ENCODE assay signal across 8 mouse cellular contexts in the genomic region with DNA sequence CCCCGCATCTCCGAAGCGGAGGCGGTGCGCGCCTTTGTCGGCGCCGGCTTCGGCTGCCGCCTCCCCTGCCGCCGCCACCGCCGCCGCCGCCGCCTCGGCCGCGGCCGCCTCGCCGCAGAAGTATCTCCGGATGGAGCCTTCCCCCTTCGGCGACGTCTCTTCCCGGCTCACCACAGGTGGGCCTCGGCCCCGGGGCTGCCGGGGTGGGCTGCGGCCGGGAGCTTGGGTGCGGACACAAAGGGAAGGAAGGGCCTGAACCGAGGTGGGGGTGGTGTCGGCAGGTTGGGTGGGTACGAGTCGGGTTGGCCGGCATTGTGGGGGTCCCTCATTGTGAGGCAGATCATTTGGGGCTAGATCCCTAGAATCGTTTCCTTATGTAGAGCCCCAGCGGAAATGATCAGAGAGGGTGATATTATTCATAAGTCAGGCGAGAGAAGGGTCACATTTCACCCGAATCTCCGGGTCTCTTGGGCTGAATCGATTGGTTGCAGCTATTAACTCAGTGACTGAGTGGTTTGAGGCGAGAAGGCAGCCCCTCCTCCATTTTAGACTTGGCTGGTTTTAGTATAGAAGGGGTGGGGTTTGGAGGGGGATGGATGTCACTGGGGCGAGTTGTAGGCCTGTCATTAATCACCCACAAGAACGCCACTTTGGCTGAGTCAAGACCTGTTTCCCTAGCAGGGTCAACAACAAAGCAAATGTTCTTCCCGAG. TPM values are rescaled to one million over a fixed set of nuclear protein-coding genes. Genes with fewer than 3 reads are reported as not detected.
A peak's percentile ranks its signal among the peaks of the same experiment; 100 is the strongest.
DNase-seq lines count a peak whose midpoint lies in the region; ATAC-seq lines count a peak whose summit lies in the region.

No protein-coding gene starts in this region.

- H3K27me3 ChIP-seq in hindbrain, embryonic 12.5 days: no peaks in the 10 kb centered on the region

- H3K4me3 ChIP-seq in hindbrain, embryonic 12.5 days: peak overlapping the region; percentile 99

- intact Hi-C loops in left cerebral cortex, postnatal 36 days (cut with DNase I): loop anchor here (5.0 kb wide), 1 partner anchor 1304 kb away; no protein-coding TSS in a partner anchor

- H3K9ac ChIP-seq in hindbrain, embryonic 12.5 days: peak overlapping the region; percentile 99

- DNase-seq in left cerebral cortex, adult 18-20 months (ENCODE audit: low spot score in 2 of 2): peak; percentile 12 to 45
- DNase-seq in left cerebral cortex, adult 8-10 months (ENCODE audit: low spot score in 2 of 2): no peak
- DNase-seq in cerebellum, adult 9-11 months: peak; percentile 71
- peak; percentile 26 to 45 for DNase-seq in left cerebral cortex, postnatal 36 days (ENCODE audit: low spot score in 2 of 2)
- peak; percentile 91 for DNase-seq in mesoderm, embryonic 11.5 days (ENCODE audit: low read depth, low spot score)
- DNase-seq in spleen, postnatal 10 days (ENCODE audit: low spot score in 2 of 2): peak; percentile 55 to 70

- peak overlapping the region; percentile 73 for H3K4me2 ChIP-seq in hindbrain, embryonic 12.5 days (replicated peaks)

- no peaks in the 10 kb centered on the region for H3K9me3 ChIP-seq in hindbrain, embryonic 12.5 days (replicated peaks)

- WGBS in hindbrain, embryonic 12.5 days: under 1% methylated on average over 49 of the region's 50 CpGs

- peak overlapping the region; percentile 96 for H3K27ac ChIP-seq in hindbrain, embryonic 12.5 days

- H3K4me1 ChIP-seq in hindbrain, embryonic 12.5 days: peaks cover 29% of the 10 kb centered on the region

- ATAC-seq in frontal cortex, adult (ENCODE audit: low TSS enrichment): peak; percentile 51
- peak; percentile 76 for ATAC-seq in hindbrain, embryonic 12.5 days (ENCODE audit: low FRiP score)

- H3K36me3 ChIP-seq in hindbrain, embryonic 12.5 days: no peaks in the 10 kb centered on the region

RNA-seq across cellular contexts. Expression of gene Akirin2, which starts 0.5 kb away (rescaled TPM):
- total RNA-seq in left cerebral cortex, adult 18-20 months (2021): 100 to 1,000 TPM; 111 to 112 TPM
- total RNA-seq in left cerebral cortex, adult 8-10 months (2022): 100 to 1,000 TPM in 2 of 4 experiments, 10 to 100 TPM in 2; 95.2 to 106 (median 99.5) TPM
- polyA plus RNA-seq in hindbrain, embryonic 12.5 days (2016; fragmentation: Nextera tagmentation; extraction: Ambion mirVana): 139 and 147 TPM in 2 replicates
- 100 to 1,000 TPM; 105 TPM for total RNA-seq in left cerebral cortex, postnatal 36 days (2021)

Comparison
In these comparisons a context has a peak if more than half of its experiments do, and no peak if none do; other contexts are left out.
1. DNase-seq: peak in left cerebral cortex, adult 18-20 months (2 of 2), cerebellum, adult 9-11 months (single experiment), left cerebral cortex, postnatal 36 days (2 of 2), mesoderm, embryonic 11.5 days (single experiment) and spleen, postnatal 10 days (2 of 2); none in left cerebral cortex, adult 8-10 months (0 of 2).